Mouse (Mus musculus) G1E (cell line): ENCODE data around the gene Pdzd7.

Experiments
- CTCF ChIP-seq: IDR thresholded peaks from 2 replicates; pipeline ENCODE4 v1.5.1; 2012; ENCODE audit warnings: low read depth, low read length, inconsistent platforms, mixed read lengths
- POLR2AphosphoS5 ChIP-seq: IDR thresholded peaks from 2 replicates; pipeline ENCODE4 v1.6.1; 2012; ENCODE audit warnings: low read depth, low read length, inconsistent platforms; ENCODE audit not compliant: insufficient replicate concordance

- TF ChIP-seq CTCF = no peak
- no peak for TF ChIP-seq POLR2AphosphoS5
These were observed 28.2 kb downstream of the Pdzd7 start for GRCm38 (mm10) chr19:45017216-45017771.
